Mouse (Mus musculus) thymus, postnatal 14 days (tissue): ENCODE measurements around the gene Carmil2.

Experiments used
- DNase-seq: peaks from one replicate; pipeline ENCODE4 v3.0.0; 2021

The Carmil2 gene

DNA sequence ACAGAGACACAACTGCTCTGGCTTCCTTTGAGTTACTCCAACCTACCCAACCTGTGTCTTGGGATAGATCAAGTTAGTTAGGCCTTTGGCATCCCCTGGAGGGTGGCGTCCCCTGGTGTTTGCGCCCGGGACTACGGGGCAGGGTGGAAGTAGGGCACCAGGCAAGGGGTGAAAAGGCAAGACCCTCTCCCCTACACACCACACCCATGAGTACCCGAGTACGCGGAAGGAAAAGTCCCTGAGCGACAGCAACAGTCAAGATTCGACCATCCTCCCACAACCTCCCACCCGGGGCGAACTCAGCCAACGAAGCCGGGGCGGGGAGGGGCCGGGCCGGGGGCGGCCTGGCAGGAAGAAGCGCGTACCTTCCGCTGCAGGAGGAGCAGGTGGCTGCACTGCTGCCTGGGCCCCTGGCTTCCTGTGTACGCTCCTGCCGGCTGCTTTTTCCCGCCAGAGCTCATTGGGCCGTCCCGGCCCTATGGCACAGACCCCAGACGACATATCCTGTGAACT lies at the start of gene Carmil2:
Gene Carmil2 (plus strand): TSS at position 479 of the 513 bp plus-strand sequence.
- peak; percentile 98 for DNase-seq

DNA sequence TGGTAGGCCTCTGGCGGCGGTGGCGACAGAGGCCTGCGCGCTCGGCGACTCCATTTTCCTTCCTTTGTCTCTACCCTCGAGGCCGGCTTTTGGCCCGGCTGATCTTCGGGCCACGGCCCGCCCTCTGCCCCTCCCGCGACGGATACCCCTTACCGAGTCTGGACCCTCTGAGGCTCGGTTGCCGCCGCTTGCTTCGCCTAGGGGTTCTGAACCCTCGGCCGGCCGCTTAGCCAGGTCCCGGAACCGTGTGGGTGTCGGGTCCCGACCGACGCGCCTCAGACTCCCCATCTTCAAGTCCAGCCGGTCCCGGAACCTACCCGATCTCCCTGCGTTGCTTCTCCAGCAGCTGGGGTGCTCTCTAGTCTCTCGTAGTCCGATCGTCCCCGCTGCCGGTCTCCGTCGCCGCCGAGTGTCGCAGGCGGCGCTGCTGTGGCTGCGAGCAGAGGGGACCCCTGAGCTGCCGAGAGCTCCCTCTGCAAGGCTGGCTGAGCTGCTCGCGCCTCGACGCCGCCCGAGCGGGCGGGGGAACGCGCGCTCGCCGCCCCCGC lies 49.0 kb upstream of the Carmil2 start, which contains the start of gene Agrp:
Gene Agrp (minus strand): TSS at position 431 of the 548 bp plus-strand sequence.
- DNase-seq = peak; percentile 80

DNA sequence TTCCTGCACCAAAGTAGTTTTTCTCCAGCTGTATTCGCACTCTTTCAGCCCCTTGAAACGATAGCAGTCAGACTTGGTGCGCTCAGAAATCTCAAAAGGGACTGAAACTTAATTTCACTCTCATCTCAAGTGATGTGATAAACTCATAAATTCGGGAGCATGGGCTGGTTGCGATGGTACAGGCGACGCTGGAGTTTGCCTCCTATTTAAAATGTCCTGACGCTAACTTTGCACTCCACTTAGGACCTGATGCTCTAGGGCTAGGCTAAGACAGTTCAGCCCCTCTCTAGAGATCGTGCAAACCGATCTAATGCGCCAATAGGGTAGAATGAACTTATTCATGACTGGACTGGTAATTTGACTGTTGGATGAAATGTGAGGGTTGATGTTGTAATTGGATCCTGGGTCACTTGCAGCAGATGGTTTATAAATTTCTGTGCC lies 48.5 kb upstream of the Carmil2 start:
- peak; percentile 41 for DNase-seq

DNA sequence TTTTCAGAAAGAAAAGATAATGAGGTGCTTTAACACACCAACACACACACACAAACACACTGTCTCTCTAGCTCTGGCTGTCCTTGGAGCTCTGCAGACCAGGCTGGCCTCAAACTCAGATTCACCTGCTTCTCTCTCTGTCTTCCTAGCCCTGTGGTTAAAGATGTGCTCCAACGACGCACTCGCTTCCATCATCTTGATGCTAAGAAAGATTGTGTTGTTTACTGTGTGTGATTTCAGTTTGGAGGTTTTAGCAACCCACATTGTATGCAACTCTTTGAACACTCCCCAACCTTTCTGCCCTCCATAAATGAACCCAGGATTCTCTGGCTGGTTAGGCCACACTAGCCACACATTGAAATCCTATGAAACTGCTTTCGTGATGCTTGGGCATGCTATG lies 47.6 kb upstream of the Carmil2 start:
- peak; percentile 48 for DNase-seq

- DNase-seq = peak; percentile 5
Measured at GRCm38 (mm10) chr8:105639835-105640234, 46.2 kb upstream of the Carmil2 start.

DNA sequence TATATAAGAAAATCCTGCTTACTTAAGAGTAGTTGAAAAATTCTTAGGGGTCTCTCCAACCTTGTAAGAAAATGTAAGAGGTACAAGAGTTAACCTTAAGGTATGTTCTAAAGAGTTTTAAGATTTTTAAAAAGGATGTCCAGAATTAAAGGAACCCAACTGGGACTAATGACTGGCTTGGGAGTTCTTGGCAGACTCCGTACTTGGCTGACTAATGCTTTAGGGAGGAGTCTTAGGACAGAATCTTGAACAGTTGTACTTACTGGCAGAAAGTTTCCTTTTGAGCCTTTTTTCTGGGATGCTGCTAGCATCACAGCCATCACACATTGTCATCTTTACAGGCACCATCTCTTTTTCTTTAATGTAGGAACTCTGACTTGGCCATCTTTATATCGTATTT lies 45.6 kb upstream of the Carmil2 start:
- DNase-seq = no peak

- DNase-seq = no peak
Measured at GRCm38 (mm10) chr8:105645205-105645604, 40.9 kb upstream of the Carmil2 start.

DNA sequence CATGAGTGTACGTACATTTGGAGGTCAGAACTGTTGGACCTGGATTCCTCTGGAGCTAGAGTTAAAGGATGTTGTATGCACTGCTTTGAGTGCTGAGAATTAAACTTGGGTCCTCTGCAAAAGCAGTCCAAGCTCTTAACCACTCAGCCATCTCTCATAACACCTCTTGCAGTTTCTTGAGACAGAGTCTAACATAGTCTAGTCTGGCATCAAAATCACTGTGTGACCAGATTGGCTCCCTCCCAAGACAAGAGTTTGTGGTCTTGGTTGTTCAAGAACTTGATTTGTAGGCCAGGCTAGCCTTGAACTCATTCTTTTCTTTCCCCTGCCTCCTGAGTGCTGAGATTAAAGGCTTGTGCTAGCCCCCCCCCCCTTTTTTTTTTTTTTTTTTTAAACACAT lies 37.1 kb upstream of the Carmil2 start:
- DNase-seq = no peak

- no peak for DNase-seq
Measured at GRCm38 (mm10) chr8:105657641-105658040, 28.4 kb upstream of the Carmil2 start.

- peak; percentile 61 for DNase-seq
Measured at GRCm38 (mm10) chr8:105661167-105661566, 24.9 kb upstream of the Carmil2 start.

DNA sequence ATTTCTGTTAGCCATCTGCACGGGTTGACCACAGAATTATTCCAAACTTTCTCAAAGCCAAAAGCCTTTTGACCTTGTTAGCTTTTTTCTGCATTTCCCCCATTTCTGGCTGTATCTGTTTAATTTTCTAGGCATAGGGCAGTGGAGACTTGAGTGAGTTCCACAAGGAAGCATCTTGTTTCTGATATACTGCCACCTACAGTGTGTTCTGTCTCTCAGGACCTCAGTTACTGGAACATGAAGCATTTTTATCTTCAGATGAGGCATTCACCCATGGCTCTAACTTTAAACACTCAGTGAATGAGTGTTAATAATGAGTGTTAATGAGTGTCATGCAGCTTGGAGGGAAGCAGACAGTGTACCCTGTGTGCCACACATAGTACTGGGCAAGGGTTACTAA lies 8.2 kb upstream of the Carmil2 start:
- DNase-seq = no peak

DNA sequence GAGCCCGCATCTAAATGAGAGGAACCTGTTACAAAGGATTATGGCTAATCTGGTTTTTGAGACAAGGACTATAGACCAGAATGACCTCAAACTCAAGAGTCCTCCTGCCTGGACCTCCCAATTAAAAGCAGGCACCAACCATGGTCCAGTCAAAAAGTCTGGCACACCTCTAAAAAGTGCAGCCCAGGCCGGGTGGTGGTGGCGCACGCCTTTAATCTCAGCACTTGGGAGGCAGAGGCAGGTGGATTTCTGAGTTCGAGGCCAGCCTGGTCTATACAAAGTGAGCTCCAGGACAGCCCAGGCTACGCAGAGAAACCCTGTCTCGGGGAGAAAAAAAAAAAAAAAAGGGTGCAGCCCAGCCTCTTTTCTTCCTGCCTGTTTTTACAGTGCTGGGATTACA lies 749 bp upstream of the Carmil2 start:
- DNase-seq = no peak

- DNase-seq = peak; percentile 66
Measured at GRCm38 (mm10) chr8:105686551-105686950, 477 bp downstream of the Carmil2 start.

DNA sequence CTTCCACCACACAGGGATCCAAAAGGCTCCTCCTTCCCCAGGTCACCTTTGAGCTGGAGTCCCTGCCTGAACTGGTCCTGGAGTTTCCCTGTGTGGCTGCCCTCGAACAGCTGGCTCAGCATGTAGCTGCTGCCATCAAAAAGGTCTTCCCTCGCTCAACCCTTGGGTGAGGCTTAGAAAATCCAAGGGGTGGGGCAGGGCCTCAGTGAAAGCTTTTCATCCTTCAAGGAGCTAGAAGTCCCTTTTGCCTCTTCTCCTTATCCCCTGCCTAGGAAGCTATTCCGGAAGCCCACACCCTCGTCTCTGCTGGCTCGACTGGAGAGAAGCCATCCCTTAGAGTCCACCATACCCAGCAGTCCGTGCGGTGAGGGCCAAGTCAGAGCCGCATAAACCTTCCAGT lies 1.4 kb downstream of the Carmil2 start:
- peak; percentile 17 for DNase-seq

DNA sequence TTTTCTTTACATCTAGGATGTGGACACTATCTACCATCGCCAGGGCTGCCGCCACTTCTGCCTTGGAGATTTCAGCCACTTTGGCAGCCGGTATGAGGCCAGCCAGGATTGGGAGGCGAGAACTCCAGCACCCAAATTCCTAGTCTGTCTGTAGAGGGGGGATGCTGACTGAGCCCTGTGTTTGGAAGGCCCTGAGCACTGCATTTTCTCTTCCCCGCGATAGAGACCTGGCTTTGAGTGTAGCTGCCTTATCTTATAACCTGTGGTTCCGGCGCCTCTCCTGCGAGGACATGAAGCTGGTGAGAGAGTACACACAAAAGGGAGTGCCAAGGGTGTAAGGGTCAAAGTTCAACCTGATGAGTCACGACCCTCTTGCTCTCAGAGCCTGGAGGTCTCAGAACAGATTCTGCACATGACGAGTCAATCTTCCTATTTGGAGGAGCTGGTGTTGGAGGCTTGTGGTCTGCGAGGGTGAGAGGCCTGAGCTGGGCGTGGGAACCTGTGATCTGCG lies 2.2 kb downstream of the Carmil2 start:
- DNase-seq = no peak

GRCm38 (mm10) chr8:105689256-105689982 lies 3.3 kb downstream of the Carmil2 start:
- no peak for DNase-seq

GRCm38 (mm10) chr8:105689983-105690360 lies 3.9 kb downstream of the Carmil2 start:
- no peak for DNase-seq

DNA sequence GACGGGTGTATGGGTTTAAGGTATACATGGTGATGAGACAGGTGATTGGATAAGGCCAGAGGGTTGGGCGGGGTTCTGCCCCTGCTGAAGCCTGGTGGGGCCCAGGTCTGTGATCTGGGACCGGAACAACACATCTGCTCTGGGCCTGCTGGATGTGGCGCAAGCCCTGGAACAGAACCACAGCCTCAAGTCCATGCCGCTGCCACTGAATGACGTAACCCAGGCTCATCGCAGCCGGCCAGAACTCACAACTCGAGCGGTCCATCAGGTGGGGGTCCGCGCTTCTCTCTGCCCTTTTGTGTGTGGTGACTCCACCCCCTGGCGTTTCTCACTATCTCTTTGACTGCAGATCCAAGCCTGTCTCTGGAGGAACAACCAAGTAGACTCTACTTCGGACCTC lies 4.9 kb downstream of the Carmil2 start:
- DNase-seq = no peak

DNA sequence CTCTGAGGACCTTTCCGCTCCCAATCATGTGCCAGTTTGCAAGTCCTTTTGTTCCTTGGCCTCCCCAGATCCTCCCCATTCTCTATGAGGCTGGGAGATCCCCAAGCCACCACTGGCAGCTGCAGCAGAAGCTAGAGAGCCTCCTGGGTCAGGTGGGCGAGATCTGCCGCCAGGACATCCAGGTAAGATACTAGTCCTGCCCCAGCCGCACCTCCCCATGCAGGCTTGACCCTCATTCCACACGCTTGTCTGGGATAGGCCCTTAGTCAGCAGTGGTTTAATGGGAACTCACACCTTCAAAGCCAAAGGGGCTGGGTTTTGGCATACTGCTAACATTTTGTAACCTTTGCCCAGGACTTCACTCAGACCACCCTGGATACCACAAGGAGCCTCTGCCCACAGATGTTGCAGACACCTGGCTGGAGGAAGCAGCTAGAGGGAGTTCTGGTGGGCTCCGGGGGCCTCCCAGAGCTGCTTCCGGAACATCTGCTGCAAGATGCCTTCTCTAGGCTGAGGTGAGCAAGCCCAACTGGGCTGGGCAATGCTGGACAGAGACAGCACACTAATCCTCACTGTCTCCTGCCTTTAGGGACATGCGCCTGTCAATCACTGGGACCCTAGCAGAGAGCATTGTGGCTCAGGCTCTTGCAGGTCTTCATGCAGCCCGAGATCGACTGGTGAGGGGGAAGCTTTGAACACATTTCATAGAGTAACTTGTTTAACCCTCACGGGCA lies 6.5 kb downstream of the Carmil2 start:
- no peak for DNase-seq

DNA sequence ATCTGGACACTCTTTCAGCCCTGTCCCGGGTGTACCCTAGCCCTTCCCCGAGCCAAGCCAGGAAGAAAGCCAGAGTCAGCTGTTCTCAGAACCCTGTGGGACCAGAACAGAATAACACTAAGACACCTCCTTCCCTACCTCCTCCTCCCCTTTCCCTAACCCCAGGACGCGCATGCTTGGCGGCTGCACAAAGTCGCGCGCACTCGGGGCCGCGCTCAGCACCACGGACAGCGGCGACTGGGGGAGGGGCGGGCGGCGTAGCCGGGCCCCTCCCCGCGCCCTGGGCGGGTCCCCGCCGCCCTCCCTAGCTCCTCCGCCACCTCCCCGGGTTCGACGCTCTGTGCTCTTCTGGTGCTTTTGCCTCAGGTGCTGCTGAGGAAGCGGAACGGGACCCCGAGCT lies 7.6 kb downstream of the Carmil2 start:
- DNase-seq = no peak

DNA sequence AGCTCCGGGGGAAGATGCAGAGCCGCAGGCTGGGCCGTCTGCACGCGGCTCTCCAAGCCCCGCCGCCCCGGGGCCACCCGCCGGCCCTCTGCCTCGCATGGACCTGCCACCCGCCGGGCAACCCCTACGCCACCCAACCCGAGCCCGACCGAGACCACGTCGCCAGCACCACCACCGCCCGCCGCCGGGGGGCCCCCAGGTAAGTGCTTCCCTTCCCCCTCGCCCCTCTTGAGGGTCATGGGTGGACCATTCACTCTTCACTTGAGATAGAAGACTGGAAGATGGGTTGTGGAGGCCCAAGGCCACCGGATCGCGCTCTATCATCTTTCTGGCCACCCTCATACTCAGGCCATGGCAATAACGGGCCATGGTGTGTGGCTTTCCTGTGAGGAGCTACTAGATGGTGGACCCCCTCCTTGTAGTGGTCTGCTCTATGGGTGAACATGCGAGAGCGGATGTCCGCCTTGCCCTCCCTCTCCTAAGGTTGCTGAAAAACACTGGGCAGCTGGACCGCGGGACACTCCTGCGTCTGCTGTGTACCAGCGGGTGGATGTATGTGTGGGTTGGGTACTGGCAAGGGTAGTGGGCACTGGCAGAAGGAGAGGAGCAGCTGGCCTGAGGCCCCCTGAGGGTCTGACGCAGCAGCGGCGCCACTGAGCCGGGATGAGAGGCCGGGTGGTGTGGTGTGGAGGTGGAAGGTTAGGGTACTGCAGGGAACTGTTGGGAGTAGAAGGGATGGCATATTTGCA lies 8.2 kb downstream of the Carmil2 start:
- DNase-seq = no peak

DNA sequence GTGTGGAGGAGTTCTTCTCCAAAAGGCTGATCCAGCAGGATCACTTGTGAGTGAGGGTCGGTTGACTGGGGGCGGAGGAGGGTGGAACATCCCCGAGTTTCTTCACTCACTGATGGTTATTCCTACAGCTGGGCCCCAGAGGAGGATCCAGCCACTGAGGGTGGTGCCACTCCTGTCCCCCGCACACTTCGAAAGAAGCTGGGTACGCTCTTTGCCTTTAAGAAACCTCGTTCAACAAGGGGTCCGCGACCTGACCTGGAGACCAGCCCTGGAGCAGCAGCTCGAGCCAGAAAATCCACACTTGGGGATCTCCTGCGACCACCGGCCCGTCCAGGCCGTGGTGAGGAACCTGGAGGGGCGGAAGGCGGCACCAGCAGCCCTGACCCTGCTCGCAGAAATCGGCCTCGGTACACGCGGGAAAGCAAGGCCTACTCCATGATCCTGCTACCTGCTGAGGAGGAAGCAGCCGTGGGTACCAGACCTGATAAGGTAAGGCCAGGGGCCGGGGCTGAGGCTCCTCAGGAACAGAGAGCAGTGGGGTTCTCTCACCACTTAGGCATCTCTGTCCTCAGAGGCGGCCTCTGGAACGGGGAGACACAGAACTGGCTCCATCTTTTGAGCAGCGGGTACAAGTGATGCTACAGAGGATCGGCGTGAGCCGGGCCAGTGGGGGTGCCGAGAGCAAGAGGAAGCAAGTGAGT lies 9.2 kb downstream of the Carmil2 start:
- DNase-seq = no peak
